Mouse (Mus musculus) forebrain, embryonic 14.5 days (tissue): ENCODE data around the gene Trappc6b. TPM values are rescaled to one million over a fixed set of nuclear protein-coding genes. Genes with fewer than 3 reads are reported as not detected.
A peak's percentile ranks its signal among the peaks of the same experiment; 100 is the strongest.

Experiments
- ATAC-seq: fragments of 200-750 bp; cut with Nextera tagmentation; 2 replicates; pipeline ENCODE4 v1.8.0; 2017; ENCODE audit warnings: mild to moderate bottlenecking, moderate library complexity
- DNase-seq: peaks from one replicate; pipeline ENCODE4 v3.0.0-alpha.2; 2015; ENCODE audit warnings: low spot score
- H3K27ac ChIP-seq: fragments of 300-500 bp; sonication (generic); 2 replicates; pipeline ENCODE4 v1.5.1; 2014; ENCODE audit warnings: low read depth, mild to moderate bottlenecking, control low read depth, low read length, moderate library complexity
- H3K27me3 ChIP-seq: fragments of 300-500 bp; sonication (generic); replicated peaks from 2 replicates; pipeline ENCODE4 v1.6.1; 2014; ENCODE audit warnings: low read length, control low read depth, mixed read lengths; ENCODE audit not compliant: control insufficient read depth, insufficient read depth
- H3K36me3 ChIP-seq: fragments of 300-500 bp; sonication (generic); 2 replicates; pipeline ENCODE4 v1.6.1; 2014; ENCODE audit warnings: low read length, control low read depth; ENCODE audit not compliant: control insufficient read depth, insufficient read depth
- H3K4me1 ChIP-seq: fragments of 300-500 bp; sonication (generic); 2 replicates; pipeline ENCODE4 v1.6.1; 2014; ENCODE audit warnings: antibody characterized with exemption, low read length, control low read depth; ENCODE audit not compliant: control insufficient read depth, insufficient read depth
- H3K4me2 ChIP-seq: fragments of 300-500 bp; sonication (generic); 2 replicates; pipeline ENCODE4 v1.6.1; 2014; ENCODE audit warnings: mild to moderate bottlenecking, control low read depth, low read length
- H3K4me3 ChIP-seq: fragments of 300-500 bp; sonication (generic); 2 replicates; pipeline ENCODE4 v1.5.1; 2014; ENCODE audit warnings: low read depth, low read length, control low read depth
- H3K9ac ChIP-seq: fragments of 300-500 bp; sonication (generic); 2 replicates; pipeline ENCODE4 v1.6.1; 2014; ENCODE audit warnings: mild to moderate bottlenecking, low read length, control low read depth, moderate library complexity
- H3K9me3 ChIP-seq: fragments of 300-500 bp; sonication (generic); replicated peaks from 2 replicates; pipeline ENCODE4 v1.6.1; 2016; ENCODE audit warnings: low read length, control low read depth, mixed read lengths; ENCODE audit not compliant: control insufficient read depth
- WGBS: fragments of 180-500 bp; shearing (Covaris S2); extraction: QIAGEN DNeasy Blood & Tissue Kit; methylation state at CpG from one replicate; pipeline ENCODE4 v1.1.7; 2014; 5-methylcytosine and 5-hydroxymethylcytosine counted together
- polyA plus RNA-seq: library from polyadenylated mRNA; unstranded; fragments of >200 nt; fragmentation: Nextera tagmentation; extraction: Ambion mirVana; gene quantifications from 2 replicates; pipeline ENCODE4 v1.2.1, GENCODE M21; 2014

The Trappc6b gene
- polyA plus RNA-seq, 1 experiment from 2014 or later = 92.8 TPM

- WGBS = 2% methylated on average over 7 of the region's 7 CpGs
- no peak overlapping the region for H3K27ac ChIP-seq
Measured at GRCm38 (mm10) chr12:59012710-59013091, 48.6 kb downstream of the Trappc6b start.

GRCm38 (mm10) chr12:59011844-59012709 lies 49.2 kb downstream of the Trappc6b start, which contains the start of gene Sec23a:
TSS of gene Sec23a (minus strand) at chr12:59012017.
- peak within 1 kb of the TSS; percentile 79 for H3K4me2 ChIP-seq
- H3K9ac ChIP-seq = peak within 1 kb of the TSS; percentile 81
- no peaks in the 10 kb centered on the region for H3K27me3 ChIP-seq
- peaks cover 4% of the 10 kb centered on the region for H3K4me1 ChIP-seq
- DNase-seq (peak; percentile 98), ATAC-seq (peak; percentile 96)
- WGBS = 1% methylated on average over 48 of the region's 48 CpGs
- peaks cover 7% of the 10 kb centered on the region; the same call in 1 of the 2 replicates for H3K36me3 ChIP-seq
- H3K27ac ChIP-seq = peak within 1 kb of the TSS; percentile 59
- peak within 1 kb of the TSS; percentile 58 for H3K4me3 ChIP-seq
- no peaks in the 10 kb centered on the region for H3K9me3 ChIP-seq

More at GRCm38 (mm10) chr12:59012710-59013091, 48.6 kb downstream of the Trappc6b start:
- ATAC-seq (no peak), DNase-seq (peak; percentile 7)
- peaks cover 7% of the 10 kb centered on the region; the same call in 1 of the 2 replicates for H3K36me3 ChIP-seq
- peak overlapping the region; percentile 58 for H3K4me3 ChIP-seq
- peaks cover 4% of the 10 kb centered on the region for H3K4me1 ChIP-seq
- peak overlapping the region; percentile 71; the same call in 1 of the 2 replicates for H3K9ac ChIP-seq
- H3K4me2 ChIP-seq = peak overlapping the region; percentile 79
- H3K27me3 ChIP-seq = no peaks in the 10 kb centered on the region
- no peaks in the 10 kb centered on the region for H3K9me3 ChIP-seq

GRCm38 (mm10) chr12:59011275-59011843 lies 49.9 kb downstream of the Trappc6b start:
- no peaks in the 10 kb centered on the region for H3K9me3 ChIP-seq
- H3K27me3 ChIP-seq = no peaks in the 10 kb centered on the region
- no peak for DNase-seq
- H3K36me3 ChIP-seq = peaks cover 13% of the 10 kb centered on the region
- H3K9ac ChIP-seq = peak overlapping the region; percentile 81
- peak overlapping the region; percentile 58 for H3K4me3 ChIP-seq
- H3K27ac ChIP-seq = peak overlapping the region; percentile 59; the same call in 1 of the 2 replicates
- H3K4me2 ChIP-seq = peak overlapping the region; percentile 61
- peaks cover 4% of the 10 kb centered on the region for H3K4me1 ChIP-seq
- ATAC-seq = no peak
- WGBS = 1% methylated on average over 25 of the region's 25 CpGs

GRCm38 (mm10) chr12:59010482-59010881 lies 50.8 kb downstream of the Trappc6b start:
- Histone ChIP-seq H3K4me1 (peaks cover 4% of the 10 kb centered on the region), H3K9ac (no peak overlapping the region), H3K27ac (no peak overlapping the region), H3K36me3 (peaks cover 21% of the 10 kb centered on the region), H3K9me3 (no peaks in the 10 kb centered on the region), H3K4me3 (0 out of 2 replicates have a peak overlapping the region, but pooled peaks have one; percentile 58), H3K4me2 (peak overlapping the region; percentile 61), H3K27me3 (no peaks in the 10 kb centered on the region)
- ATAC-seq (no peak), DNase-seq (peak; percentile 8)
- 73% methylated on average over 2 of the region's 2 CpGs for WGBS

Other genes with a start within 250 kb of the Trappc6b start
- gene Sec23a, start 49.5 kb downstream of the Trappc6b start, polyA plus RNA-seq = 109 and 130 TPM in 2 replicates
- gene Gemin2, start 48.1 kb downstream of the Trappc6b start, polyA plus RNA-seq = 11.8 and 13.5 TPM in 2 replicates
- gene Pnn, start 5.4 kb upstream of the Trappc6b start, polyA plus RNA-seq = 49.7 and 56.2 TPM in 2 replicates
- 32.3 and 33.8 TPM in 2 replicates for gene Mia2, start 34.3 kb upstream of the Trappc6b start, polyA plus RNA-seq
- 6.4 and 7.1 TPM in 2 replicates for gene Fbxo33, start 158.3 kb upstream of the Trappc6b start, polyA plus RNA-seq